Mouse (Mus musculus) ES-Bruce4 (cell line): ENCODE data around the gene Notum.

Experiments
- EP300 ChIP-seq: IDR thresholded peaks from 2 replicates; pipeline ENCODE4 v1.6.1; 2011; ENCODE audit warnings: low read depth, low read length; ENCODE audit not compliant: insufficient read depth
- POLR2A ChIP-seq: IDR thresholded peaks from one replicate; pipeline ENCODE4 v1.8.1; 2011; ENCODE audit warnings: low read length; ENCODE audit not compliant: insufficient read depth

GRCm38 (mm10) chr11:120660301-120661075 lies 487 bp downstream of the Notum start:
- TF ChIP-seq POLR2A (no peak), EP300 (no peak)
